Mouse (Mus musculus) cerebellum, adult 2 months (tissue): Measurements from ENCODE around the gene Eif3i. TPM values are rescaled to one million over a fixed set of nuclear protein-coding genes. Genes with fewer than 3 reads are reported as not detected.
"Not testable (repeated sequence)": the region's sequence is repeated elsewhere in the genome, so short reads cannot be mapped to it uniquely, and the experiment has no call there.

Experiments
- DNase-seq, 2 experiments: peaks; one replicate each; pipeline ENCODE4 v3.0.0; 2021
- H3K27ac ChIP-seq: fragments of 200-500 bp; 2 replicates; pipeline ENCODE4 v1.5.1; 2012; ENCODE audit warnings: low read length, control low read depth, inconsistent platforms; ENCODE audit not compliant: insufficient read depth
- H3K27me3 ChIP-seq: fragments of 200-500 bp; 2 replicates; pipeline ENCODE4 v1.6.1; 2012; ENCODE audit warnings: inconsistent platforms, mild to moderate bottlenecking, low read length, moderate library complexity; ENCODE audit not compliant: control insufficient read depth, insufficient read depth
- H3K4me1 ChIP-seq: fragments of 200-500 bp; 2 replicates; pipeline ENCODE4 v1.6.1; 2011; ENCODE audit warnings: low read length; ENCODE audit not compliant: control insufficient read depth, insufficient read depth
- H3K4me3 ChIP-seq: fragments of 200-500 bp; replicated peaks from 2 replicates; pipeline ENCODE3; 2011; ENCODE audit warnings: mild to moderate bottlenecking, low read depth, low read length, control low read depth; ENCODE audit not compliant: insufficient read depth
- CTCF ChIP-seq: fragments of 200-500 bp; IDR thresholded peaks from 2 replicates; pipeline ENCODE4 v1.5.1; 2011; ENCODE audit warnings: low read depth, mild to moderate bottlenecking, control low read depth, low read length, moderate library complexity, borderline replicate concordance; ENCODE audit not compliant: insufficient read depth
- POLR2A ChIP-seq: fragments of 200-500 bp; IDR thresholded peaks from 2 replicates; pipeline ENCODE4 v1.6.1; 2011; ENCODE audit warnings: low read length, control low read depth, borderline replicate concordance; ENCODE audit not compliant: insufficient read depth
- WGBS: fragments of 180-500 bp; shearing (Covaris S2); methylation state at CpG from one replicate; pipeline ENCODE4 v1.1.7; 2018; 5-methylcytosine and 5-hydroxymethylcytosine counted together
- polyA plus RNA-seq: library from polyadenylated mRNA; depleted of rRNA; stranded (reverse); fragments of >200 nt; gene quantifications from 2 replicates; pipeline ENCODE4 v1.2.3, GENCODE M21; 2012; rRNA removed

Eif3i gene
- polyA plus RNA-seq, 1 experiment = 232 TPM

GRCm38 (mm10) chr4:129555862-129556531 lies 44.5 kb downstream of the Eif3i start:
- TF ChIP-seq POLR2A (no peak), CTCF (no peak)
- H3K27me3 ChIP-seq = no peaks in the 10 kb centered on the region
- WGBS = 1% methylated on average over 24 of the region's 24 CpGs
- DNase-seq = no peak
- H3K27ac ChIP-seq = no peak overlapping the region
- H3K4me1 ChIP-seq = peaks cover 11% of the 10 kb centered on the region; the same call in 1 of the 2 replicates
- H3K4me3 ChIP-seq = peak overlapping the region; percentile 84

DNA sequence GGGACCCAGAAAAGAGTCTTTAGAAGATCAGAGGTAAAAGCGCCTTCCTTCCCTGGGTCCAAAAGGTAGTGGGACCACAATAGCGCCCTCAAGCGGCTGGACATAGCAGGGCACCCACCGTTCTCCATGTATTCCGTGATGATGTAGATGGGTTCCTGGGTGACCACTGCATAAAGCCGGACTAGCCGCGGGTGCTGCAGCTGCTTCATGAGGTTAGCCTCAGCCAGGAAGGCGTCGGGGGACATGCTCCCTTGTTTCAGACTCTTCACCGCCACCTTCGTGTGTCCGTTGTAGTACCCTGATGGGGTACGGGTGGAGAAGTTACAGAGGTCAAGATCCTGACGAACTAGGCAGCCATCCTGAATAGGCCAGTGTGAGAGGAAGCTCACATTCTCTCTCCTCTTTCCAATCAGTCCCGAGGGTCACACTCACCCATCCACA lies 45.0 kb downstream of the Eif3i start:
- Histone ChIP-seq H3K4me1 (peaks cover 11% of the 10 kb centered on the region; the same call in 1 of the 2 replicates), H3K4me3 (peak overlapping the region; percentile 43), H3K27ac (no peak overlapping the region), H3K27me3 (no peaks in the 10 kb centered on the region)
- WGBS = 3% methylated on average over 16 of the region's 16 CpGs
- no peak for TF ChIP-seq POLR2A
- TF ChIP-seq CTCF = peak; percentile 62; the same call in 1 of the 2 replicates
- peak; percentile 38 to 56 for DNase-seq

DNA sequence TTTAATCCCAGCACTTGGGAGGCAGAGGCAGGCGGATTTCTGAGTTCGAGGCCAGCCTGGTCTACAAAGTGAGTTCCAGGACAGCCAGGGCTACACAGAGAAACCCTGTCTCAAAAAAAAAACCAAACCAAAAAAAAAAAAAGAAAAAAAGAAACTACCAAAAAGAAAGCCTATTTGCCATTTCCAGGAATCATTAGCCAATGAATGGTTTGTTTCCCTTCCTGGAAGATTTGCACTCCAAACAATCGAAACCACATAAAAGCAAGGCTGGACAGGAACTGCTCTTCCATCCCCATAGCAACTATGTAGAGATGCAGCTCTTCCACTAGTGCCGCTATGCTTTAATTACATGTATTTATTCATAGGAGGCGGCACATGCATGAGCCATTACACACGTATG lies 45.9 kb downstream of the Eif3i start:
- H3K27me3 ChIP-seq, H3K4me3 ChIP-seq, H3K27ac ChIP-seq, DNase-seq: not testable (repeated sequence)
- 59% methylated on average over 6 of the region's 6 CpGs for WGBS
- peaks cover 11% of the 10 kb centered on the region; the same call in 1 of the 2 replicates for H3K4me1 ChIP-seq

DNA sequence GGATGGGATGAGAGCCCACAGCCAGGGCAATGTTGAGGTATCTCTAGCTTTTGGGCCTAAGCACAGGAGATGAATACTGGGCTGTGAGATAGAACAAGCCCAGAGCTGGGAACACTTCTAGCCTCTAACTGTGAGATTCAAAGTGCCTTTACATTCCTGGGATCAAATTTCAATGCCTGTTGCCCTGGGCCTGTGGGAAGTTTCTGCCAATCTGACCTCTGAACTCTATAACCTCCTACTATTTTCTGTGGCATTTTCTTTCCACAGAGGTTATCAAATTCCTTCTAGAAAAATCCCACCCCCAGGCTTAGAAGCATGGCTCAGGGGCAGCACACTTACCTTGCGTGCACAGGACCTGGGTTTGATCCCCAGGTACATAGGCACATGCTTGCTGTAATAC lies 50.2 kb downstream of the Eif3i start:
- Histone ChIP-seq H3K4me3 (no peak overlapping the region), H3K27ac (no peak overlapping the region), H3K27me3 (no peaks in the 10 kb centered on the region), H3K4me1 (no peaks in the 10 kb centered on the region)
- WGBS = 76% methylated on average over 1 of the region's 1 CpGs
- TF ChIP-seq POLR2A = no peak
- no peak for TF ChIP-seq CTCF
- no peak for DNase-seq

DNA sequence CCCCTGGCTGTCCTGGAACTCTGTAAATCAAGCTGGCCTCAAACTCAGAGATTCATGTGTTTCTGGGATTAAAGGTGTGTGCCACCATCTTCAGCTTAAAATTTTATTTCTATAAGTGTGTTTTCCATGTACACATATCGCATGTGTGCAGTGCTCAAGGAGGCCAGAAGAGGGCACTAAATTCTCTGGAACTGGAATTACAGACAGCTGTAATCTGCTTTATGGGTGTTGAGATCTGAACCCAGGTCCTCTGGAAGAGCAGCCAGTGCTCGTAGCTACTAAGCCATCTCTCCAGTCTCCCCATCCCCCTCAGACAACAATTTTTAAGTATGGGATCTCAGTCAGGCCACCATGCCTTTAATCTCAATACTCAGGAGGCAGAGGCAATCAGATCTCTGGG lies 51.1 kb downstream of the Eif3i start:
- 96% methylated on average over 2 of the region's 2 CpGs for WGBS
- no peak for DNase-seq
- H3K27ac ChIP-seq = no peak overlapping the region
- no peak overlapping the region for H3K4me3 ChIP-seq
- no peaks in the 10 kb centered on the region for H3K27me3 ChIP-seq
- H3K4me1 ChIP-seq = no peaks in the 10 kb centered on the region
- TF ChIP-seq CTCF = no peak
- no peak for TF ChIP-seq POLR2A

DNA sequence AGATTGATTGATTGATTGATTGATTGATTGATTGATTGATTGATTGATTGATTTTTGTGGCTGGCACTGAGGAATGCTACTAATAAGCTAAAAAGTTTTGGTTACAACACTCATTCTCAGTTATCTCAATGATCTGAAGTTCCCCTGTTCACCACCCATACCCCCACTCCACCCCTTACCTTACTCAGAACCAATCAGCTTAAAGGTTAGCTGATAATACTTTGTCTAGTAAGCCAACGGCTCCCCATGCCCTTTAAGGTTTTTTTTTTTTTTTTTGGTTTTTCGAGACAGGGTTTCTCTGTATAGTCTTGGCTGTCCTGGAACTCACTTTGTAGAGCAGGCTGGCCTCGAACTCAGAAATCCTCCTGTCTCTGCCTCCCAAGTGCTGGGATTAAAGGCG lies 52.8 kb downstream of the Eif3i start:
- 89% methylated on average over 4 of the region's 4 CpGs for WGBS
- DNase-seq = not testable (repeated sequence)

GRCm38 (mm10) chr4:129544106-129544505 lies 56.3 kb downstream of the Eif3i start:
- TF ChIP-seq CTCF (no peak), POLR2A (no peak)
- no peak for DNase-seq
- Histone ChIP-seq H3K4me1 (peaks cover 6% of the 10 kb centered on the region), H3K27me3 (no peaks in the 10 kb centered on the region), H3K27ac (no peak overlapping the region), H3K4me3 (no peak overlapping the region)
- 94% methylated on average over 4 of the region's 4 CpGs for WGBS

More for the DNA sequence above, 52.8 kb downstream of the Eif3i start:
- not testable (repeated sequence) for H3K27me3 ChIP-seq, H3K4me1 ChIP-seq, H3K4me3 ChIP-seq, H3K27ac ChIP-seq

DNA sequence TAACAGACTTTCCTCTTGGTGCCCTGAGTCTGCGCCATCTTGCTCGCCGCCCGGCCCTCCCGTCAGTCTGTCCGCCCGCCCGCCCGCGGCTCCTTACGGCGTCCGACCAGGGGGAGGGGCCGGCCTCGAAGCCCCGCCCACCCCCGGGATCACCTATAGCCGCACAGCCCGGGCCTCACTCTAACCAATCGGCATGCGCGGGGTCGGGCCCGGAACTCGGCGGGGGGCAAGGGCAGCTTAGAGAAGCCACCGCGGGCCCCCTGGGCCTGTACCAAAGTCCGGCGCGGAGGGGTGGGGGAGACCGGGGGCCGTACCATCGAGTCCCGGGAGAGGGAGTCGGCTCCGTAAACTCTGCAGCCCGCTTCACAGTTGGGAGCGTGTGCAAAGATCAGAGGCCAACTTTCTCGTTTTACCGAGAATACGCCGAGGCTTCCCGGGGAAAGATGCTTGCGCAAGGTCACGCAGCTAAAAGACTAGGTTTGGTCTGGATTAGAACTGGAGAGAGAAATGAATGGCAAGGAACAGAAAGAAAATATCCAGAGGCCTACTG lies 57.8 kb downstream of the Eif3i start, which contains the start of gene Hdac1:
TSS of gene Hdac1 (minus strand) at position 122 of the 550 bp plus-strand sequence.
- Histone ChIP-seq H3K4me3 (peak within 1 kb of the TSS; percentile 99), H3K27me3 (no peaks in the 10 kb centered on the region), H3K4me1 (peaks cover 6% of the 10 kb centered on the region), H3K27ac (peak within 1 kb of the TSS; percentile 60)
- WGBS = 1% methylated on average over 45 of the region's 46 CpGs
- TF ChIP-seq POLR2A (peak; percentile 33; the same call in 1 of the 2 replicates), CTCF (no peak)
- DNase-seq = peak; percentile 97 to 98

Other genes starting within 250 kb of the Eif3i start
- 10.6 and 12.9 TPM in 2 replicates for gene Zbtb8a, start 222.5 kb downstream of the Eif3i start, polyA plus RNA-seq
- 2.1 and 2.2 TPM in 2 replicates for gene Zbtb8b, start 159.8 kb downstream of the Eif3i start, polyA plus RNA-seq
- gene Bsdc1, start 139.1 kb downstream of the Eif3i start, polyA plus RNA-seq = 33.9 and 37.3 TPM in 2 replicates
- 0.16 TPM in 2 replicates for gene Tssk3, start 109.6 kb downstream of the Eif3i start, polyA plus RNA-seq
- 0.67 and 0.92 TPM in 2 replicates for gene Fam229a, start 109.5 kb downstream of the Eif3i start, polyA plus RNA-seq
- gene Marcksl1, start 87.1 kb downstream of the Eif3i start, polyA plus RNA-seq = 68.0 and 70.0 TPM in 2 replicates
- gene Hdac1, start 57.9 kb downstream of the Eif3i start, polyA plus RNA-seq = 61.5 and 66.8 TPM in 2 replicates
- 0.92 and 1.00 TPM in 2 replicates for gene Lck, start 27.0 kb downstream of the Eif3i start, polyA plus RNA-seq
- 0.26 and 0.40 TPM in 2 replicates for gene Fam167b, start 22.1 kb downstream of the Eif3i start, polyA plus RNA-seq
- gene Tmem234, start within 50 bp of the Eif3i start, polyA plus RNA-seq = 143 and 144 TPM in 2 replicates
- 8.8 and 10.6 TPM in 2 replicates for gene Dcdc2b, start 13.6 kb upstream of the Eif3i start, polyA plus RNA-seq
- gene Iqcc, start 18.5 kb upstream of the Eif3i start, polyA plus RNA-seq = 37.1 and 40.6 TPM in 2 replicates
- 184 and 201 TPM in 2 replicates for gene Ccdc28b, start 23.3 kb upstream of the Eif3i start, polyA plus RNA-seq
- 40.0 and 40.6 TPM in 2 replicates for gene Txlna, start 40.4 kb upstream of the Eif3i start, polyA plus RNA-seq
- 55.3 and 56.9 TPM in 2 replicates for gene Kpna6, start 72.1 kb upstream of the Eif3i start, polyA plus RNA-seq
- gene Tmem39b, start 96.2 kb upstream of the Eif3i start, polyA plus RNA-seq = 13.2 and 13.8 TPM in 2 replicates
- 42.0 and 42.5 TPM in 2 replicates for gene Khdrbs1, start 141.7 kb upstream of the Eif3i start, polyA plus RNA-seq
- gene Ptp4a2, start 210.6 kb upstream of the Eif3i start, polyA plus RNA-seq = 62.8 and 66.3 TPM in 2 replicates